Mouse (Mus musculus) embryonic fibroblast, embryonic 13.5 days (primary cell): ENCODE measurements around the gene Vkorc1l1. TPM values are rescaled to one million over a fixed set of nuclear protein-coding genes. Genes with fewer than 3 reads are reported as not detected.

ENCODE experiments used
- H3K27ac ChIP-seq: 2 replicates; pipeline ENCODE4 v1.5.1; 2012; ENCODE audit warnings: low read length, control low read depth, inconsistent platforms; ENCODE audit not compliant: insufficient read depth
- H3K4me1 ChIP-seq: 2 replicates; pipeline ENCODE4 v1.6.1; 2011; ENCODE audit warnings: low read length; ENCODE audit not compliant: control insufficient read depth, insufficient read depth
- H3K4me3 ChIP-seq: 2 replicates; pipeline ENCODE4 v1.5.1; 2011; ENCODE audit warnings: mild to moderate bottlenecking, control low read depth, low read length; ENCODE audit not compliant: insufficient read depth
- CTCF ChIP-seq: IDR thresholded peaks from 2 replicates; pipeline ENCODE4 v1.5.1; 2011; ENCODE audit warnings: mild to moderate bottlenecking, control low read depth, low read length, moderate library complexity, borderline replicate concordance; ENCODE audit not compliant: insufficient read depth
- POLR2A ChIP-seq: IDR thresholded peaks from 2 replicates; pipeline ENCODE4 v1.6.1; 2011; ENCODE audit warnings: low read depth, mild to moderate bottlenecking, control low read depth, low read length, moderate library complexity
- polyA plus RNA-seq: library from polyadenylated mRNA; stranded (reverse); fragments of >200 nt; gene quantifications from 2 replicates; pipeline ENCODE4 v1.2.4, GENCODE M21; 2011; ENCODE audit warnings: low read depth; ENCODE audit not compliant: missing spikeins, insufficient read length

Vkorc1l1 gene
- polyA plus RNA-seq, 1 experiment: 54.4 TPM

DNA sequence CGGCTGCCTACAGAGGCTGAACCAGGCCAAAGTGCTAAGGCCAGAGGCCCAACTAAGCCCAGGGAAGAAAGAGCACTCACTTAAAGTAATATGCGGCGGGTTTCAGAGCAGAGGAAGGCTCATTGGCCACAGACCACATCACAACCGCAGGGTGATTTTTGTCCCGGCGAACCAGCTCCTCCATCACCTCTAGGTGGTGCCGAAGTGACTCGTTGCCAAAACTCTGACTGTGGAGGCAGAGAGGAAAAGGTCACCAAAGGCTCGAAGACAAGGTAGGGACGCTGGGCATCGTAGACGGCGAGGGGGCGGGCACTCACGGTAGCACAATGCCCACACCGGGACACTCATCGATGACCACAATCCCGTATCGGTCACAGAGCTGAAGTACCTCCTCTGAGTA lies 55.9 kb downstream of the Vkorc1l1 start:
- no peak overlapping the region for H3K4me3 ChIP-seq
- H3K4me1 ChIP-seq: peaks cover 7% of the 10 kb centered on the region; the same call in 1 of the 2 replicates
- H3K27ac ChIP-seq: no peak overlapping the region
- TF ChIP-seq POLR2A: no peak
- no peak for TF ChIP-seq CTCF

DNA sequence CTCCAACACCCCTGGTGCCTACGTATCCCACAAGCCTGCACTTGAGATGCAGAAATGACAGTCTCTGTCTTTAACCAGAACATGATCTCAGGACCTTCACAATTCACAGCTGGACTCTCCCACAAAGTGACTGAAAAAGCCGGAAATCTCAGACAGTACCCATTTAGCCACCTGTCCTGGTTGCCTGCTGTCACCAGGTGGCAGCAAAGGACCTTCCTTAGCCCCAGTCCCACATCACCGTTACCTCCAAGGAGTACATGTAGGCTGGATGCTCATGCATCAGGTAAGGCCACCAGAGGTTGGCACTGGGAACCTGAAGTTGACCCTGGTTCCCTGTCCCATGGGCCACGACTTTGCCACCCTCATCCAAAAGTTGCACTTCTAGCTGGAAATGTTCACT lies 57.3 kb downstream of the Vkorc1l1 start:
- TF ChIP-seq POLR2A (no peak), CTCF (peak; percentile 89; the same call in 1 of the 2 replicates)
- H3K27ac ChIP-seq: no peak overlapping the region

DNA sequence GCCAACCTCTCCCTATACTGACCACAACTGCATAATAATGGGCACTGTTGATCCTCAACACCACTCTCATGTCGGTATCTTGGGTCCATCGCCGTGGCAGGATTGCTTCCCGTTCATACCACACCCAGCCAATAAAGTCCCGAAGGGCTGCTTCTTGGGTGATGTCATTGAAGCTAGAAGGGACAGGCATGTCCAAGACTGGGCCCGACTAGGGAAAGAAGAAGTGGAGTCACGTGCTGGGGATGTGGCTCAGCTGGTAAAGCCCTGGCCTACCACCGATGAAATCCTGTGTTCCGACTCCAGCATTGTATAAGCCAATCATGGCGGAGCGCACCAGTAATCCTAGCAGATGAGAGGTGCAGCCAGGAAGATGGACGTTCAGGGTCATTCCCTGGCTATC lies 59.0 kb downstream of the Vkorc1l1 start:
- Histone ChIP-seq H3K4me3 (no peak overlapping the region), H3K27ac (no peak overlapping the region), H3K4me1 (peaks cover 9% of the 10 kb centered on the region; the same call in 1 of the 2 replicates)
- TF ChIP-seq CTCF (no peak), POLR2A (no peak)

More for the DNA sequence above, 57.3 kb downstream of the Vkorc1l1 start:
- Histone ChIP-seq H3K4me3 (no peak overlapping the region), H3K4me1 (peaks cover 9% of the 10 kb centered on the region; the same call in 1 of the 2 replicates)

DNA sequence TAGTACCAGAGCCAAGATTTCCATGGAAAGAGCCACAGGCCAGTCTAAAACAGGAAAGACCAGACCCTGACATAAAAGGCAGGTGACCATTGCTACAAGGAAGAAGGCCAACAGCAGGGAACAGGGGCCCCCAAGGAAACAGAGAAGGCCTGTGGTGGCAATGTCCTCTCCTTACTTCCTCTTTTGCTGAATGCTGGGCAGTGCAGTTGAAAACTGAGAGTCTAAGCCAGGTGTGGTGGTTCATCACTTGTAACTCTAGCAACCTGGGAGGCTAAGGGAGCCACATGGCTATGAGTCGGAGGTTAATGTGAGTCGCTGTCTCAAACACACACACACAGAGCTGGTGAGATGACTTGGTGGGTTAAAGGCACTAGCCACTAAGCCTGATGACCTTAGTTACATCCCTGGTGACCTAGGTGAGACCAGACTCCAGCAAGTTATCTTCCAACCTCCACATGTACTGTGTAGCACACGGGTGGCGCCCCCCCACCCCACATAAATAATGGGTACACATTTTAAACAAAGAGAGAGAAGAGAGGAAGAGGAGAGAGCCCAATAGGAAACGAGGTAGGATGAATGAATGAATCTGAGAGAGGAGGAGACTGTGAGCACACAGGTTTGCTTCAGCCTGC lies 59.7 kb downstream of the Vkorc1l1 start:
- H3K4me3 ChIP-seq: peak overlapping the region; percentile 68
- H3K4me1 ChIP-seq: peaks cover 9% of the 10 kb centered on the region; the same call in 1 of the 2 replicates
- no peak for TF ChIP-seq POLR2A
- no peak for TF ChIP-seq CTCF
- no peak overlapping the region for H3K27ac ChIP-seq

DNA sequence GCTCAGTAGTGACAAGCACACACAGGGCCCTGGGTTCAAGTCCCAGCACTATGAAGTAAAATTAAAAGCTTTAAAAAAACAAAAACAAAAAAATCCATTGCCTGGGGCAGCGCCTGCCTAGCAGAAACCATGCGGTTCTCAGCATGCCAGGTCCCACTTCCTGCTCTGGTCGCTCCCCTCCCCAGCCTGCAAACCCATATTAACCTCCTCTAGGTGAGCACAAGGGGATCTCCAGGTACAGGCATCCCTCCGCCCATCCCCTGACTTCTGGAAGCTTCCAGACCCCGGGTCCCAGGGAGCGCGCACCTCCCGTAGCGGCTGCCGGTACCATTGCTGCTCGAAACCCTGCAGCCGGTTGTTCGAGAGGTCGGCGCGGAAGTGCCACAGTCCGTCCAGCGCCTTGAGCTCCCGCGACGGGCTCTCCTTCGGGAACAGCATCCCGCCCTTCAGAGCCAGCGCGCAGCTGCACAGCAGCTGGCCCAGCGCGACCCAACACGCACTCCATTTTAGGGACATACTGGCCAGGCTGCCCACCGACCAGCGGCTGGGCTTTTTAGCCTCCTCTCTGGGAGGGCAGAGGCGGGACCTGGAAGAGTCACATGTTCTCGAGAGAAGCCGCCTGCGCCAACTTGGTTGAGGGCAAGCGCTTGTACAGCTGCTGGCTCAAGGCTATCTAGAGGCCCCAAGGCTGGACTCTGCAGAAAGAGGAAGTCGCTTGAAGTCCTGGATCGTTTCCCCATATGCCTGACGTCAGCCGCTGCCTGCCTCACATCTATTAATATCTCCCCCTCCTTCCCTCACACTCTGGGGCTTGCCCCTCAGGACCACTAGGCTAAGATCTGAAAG lies 60.8 kb downstream of the Vkorc1l1 start, which contains the start of gene Gusb:
TSS of gene Gusb (minus strand) at position 749 of the 846 bp plus-strand sequence.
- Histone ChIP-seq H3K4me1 (peaks cover 9% of the 10 kb centered on the region; the same call in 1 of the 2 replicates), H3K4me3 (peak within 1 kb of the TSS; percentile 68), H3K27ac (peak within 1 kb of the TSS; percentile 21)
- TF ChIP-seq CTCF (no peak), POLR2A (peak; percentile 95)

DNA sequence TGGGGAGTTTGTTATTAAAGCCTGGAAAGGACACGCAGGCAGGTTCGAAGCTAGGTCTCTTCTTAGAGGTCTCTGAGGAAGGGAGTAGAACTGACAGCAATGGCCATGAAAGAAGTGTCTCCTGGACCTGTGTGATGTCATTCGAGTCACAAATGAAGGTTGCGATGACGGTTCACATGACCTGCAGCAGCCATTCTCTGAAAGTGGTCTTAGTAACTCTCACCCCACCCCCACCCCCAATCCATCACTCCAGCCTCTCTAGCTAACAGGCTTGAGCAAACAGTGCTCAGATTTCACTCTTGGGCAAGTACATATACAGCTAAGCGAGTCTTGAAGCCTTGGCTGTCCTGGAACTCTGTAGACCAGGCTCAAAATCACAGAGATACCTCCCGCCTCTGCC lies 61.5 kb downstream of the Vkorc1l1 start:
- H3K4me1 ChIP-seq: peaks cover 9% of the 10 kb centered on the region; the same call in 1 of the 2 replicates
- H3K4me3 ChIP-seq: peak overlapping the region; percentile 68
- H3K27ac ChIP-seq: peak overlapping the region; percentile 21
- TF ChIP-seq POLR2A (no peak), CTCF (no peak)

DNA sequence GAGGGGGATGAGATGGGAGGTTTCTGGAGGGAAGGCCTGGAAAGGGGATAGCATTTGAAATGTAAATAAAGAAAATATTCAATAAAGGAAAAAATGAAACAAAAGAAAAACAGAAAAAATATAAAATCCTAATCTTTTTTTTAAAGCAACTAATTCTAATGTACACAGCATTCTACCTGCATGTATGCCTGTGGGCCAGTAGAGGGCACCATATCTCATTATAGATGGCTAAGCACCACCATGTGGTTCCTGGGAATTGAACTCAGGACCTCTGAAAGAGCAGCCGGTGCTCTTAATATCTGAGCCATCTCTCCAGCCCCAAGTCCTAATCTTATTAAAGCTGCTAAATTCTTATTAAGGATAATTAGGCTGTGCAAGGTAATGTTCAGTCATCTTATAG lies 65.6 kb downstream of the Vkorc1l1 start:
- TF ChIP-seq POLR2A (no peak), CTCF (no peak)
- no peak overlapping the region for H3K4me3 ChIP-seq
- H3K4me1 ChIP-seq: 0 out of 2 replicates have a peak, but pooled peaks cover 2% of the 10 kb centered on the region

DNA sequence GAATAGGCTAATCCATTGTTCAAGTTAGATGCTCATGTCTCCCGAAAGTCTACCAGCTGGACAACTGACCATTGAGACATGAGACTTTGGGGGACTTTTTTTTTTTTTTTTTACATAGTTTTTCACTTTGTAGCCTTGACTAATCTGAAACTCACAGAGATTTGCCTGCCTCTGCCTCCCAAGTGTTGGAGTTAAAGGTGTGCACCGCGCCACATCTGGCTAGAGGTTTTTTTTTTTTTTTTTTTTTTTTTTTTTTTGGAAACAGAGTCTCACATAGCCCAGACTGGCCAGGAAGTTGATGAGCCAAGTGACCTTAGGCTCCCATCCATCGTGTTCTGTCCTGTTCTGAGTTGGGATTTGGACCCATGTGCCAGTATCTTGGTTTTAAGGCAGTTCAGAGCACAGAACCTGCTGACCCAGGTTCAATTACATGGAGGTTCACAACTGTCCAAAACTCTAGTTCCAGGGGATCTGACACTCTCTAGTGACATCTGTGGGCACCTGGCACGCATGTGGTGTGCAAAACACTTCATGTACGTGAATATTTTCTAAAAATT lies 66.3 kb downstream of the Vkorc1l1 start:
- Histone ChIP-seq H3K4me1 (0 out of 2 replicates have a peak, but pooled peaks cover 1% of the 10 kb centered on the region), H3K4me3 (no peak overlapping the region), H3K27ac (no peak overlapping the region)
- TF ChIP-seq POLR2A (no peak), CTCF (no peak)

More for the DNA sequence above, 65.6 kb downstream of the Vkorc1l1 start:
- no peak overlapping the region for H3K27ac ChIP-seq

DNA sequence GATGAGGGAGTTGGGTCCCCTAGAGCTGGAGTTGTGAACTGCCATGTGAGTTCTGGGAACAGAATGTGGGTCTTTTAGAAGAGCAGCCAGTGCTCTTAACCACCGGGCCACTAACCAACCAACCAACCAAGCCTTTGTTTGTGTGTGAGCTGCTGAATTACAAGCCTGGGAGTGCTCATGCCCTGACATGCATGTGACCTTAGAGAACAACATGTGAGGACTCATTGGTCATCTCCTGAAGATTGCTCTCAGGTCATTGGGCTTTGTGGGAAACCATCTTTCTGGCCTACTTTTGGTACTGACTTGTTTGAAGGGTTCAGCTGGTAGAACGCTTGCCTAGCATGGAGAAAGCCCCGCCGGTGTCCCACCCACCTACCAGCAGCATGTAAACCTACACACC lies 68.0 kb downstream of the Vkorc1l1 start:
- TF ChIP-seq POLR2A (no peak), CTCF (no peak)
- Histone ChIP-seq H3K27ac (no peak overlapping the region), H3K4me1 (no peaks in the 10 kb centered on the region), H3K4me3 (no peak overlapping the region)

DNA sequence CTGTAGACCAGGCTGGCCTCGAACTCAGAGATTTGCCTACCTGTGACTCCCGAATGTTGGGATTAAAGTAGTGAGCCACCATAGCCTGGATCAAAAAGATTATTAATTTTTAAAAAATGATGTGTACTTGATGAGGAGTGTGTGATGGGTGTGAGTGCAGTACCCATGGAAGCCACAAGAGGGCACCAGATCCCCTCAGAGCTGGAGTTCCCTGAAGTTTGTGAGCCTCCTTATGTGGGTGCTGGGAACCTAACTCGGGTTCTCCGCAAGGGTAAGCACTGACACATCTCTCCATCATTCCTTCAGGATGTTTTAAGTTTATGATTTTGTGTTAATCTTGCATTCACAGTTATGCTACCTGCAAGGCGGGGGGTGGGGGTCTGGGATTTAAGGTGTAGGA lies 69.2 kb downstream of the Vkorc1l1 start:
- Histone ChIP-seq H3K4me3 (no peak overlapping the region), H3K27ac (no peak overlapping the region), H3K4me1 (no peaks in the 10 kb centered on the region)
- no peak for TF ChIP-seq POLR2A
- peak; percentile 16; the same call in 1 of the 2 replicates for TF ChIP-seq CTCF
